ENCODE assay signal across 9 mouse cellular contexts in genomic region chr6:50776236-50776832, GRCm38 (mm10).
DNase-seq lines count a peak whose midpoint lies in the region; ATAC-seq and TF ChIP-seq lines count a peak whose summit lies in the region.
"Had no signal": no experiment of that assay in that cellular context is flagged by ENCODE, and none has a peak within 500 bp of the region (broad histone marks: within the 10 kb centered on the region; RNA-seq: fewer than 3 reads in every experiment).

No protein-coding gene starts in this region.

- DNase-seq in kidney, postnatal 25 days: no peak
- DNase-seq in embryonic facial prominence, embryonic 14.5 days (ENCODE audit: low spot score): no peak
- DNase-seq in neural tube, embryonic 10.5 days (ENCODE audit: extremely low spot score, low spot score): peak; percentile 27
- DNase-seq in natural killer cell, adult 2 months (ENCODE audit: low spot score in 2 of 2): no peak
- DNase-seq in gastrocnemius, adult 18-20 months (ENCODE audit: low spot score): no peak
- DNase-seq in kidney, adult 2 months: no peak

- no peak for ATAC-seq in kidney, embryonic 15.5 days (replicated peaks; ENCODE audit: low FRiP score)
- ATAC-seq in embryonic facial prominence, embryonic 14.5 days (ENCODE audit: low read depth): no peak
- 0 out of 2 replicates have a peak, but pooled peaks have one; percentile 1 for ATAC-seq in hindbrain, embryonic 16.5 days

- no peaks in the 10 kb centered on the region for H3K9me3 ChIP-seq in kidney, embryonic 15.5 days (replicated peaks)
- H3K9me3 ChIP-seq in embryonic facial prominence, embryonic 14.5 days (ENCODE audit: control insufficient read depth, low read length): no peaks in the 10 kb centered on the region
- H3K9me3 ChIP-seq in hindbrain, embryonic 16.5 days (ENCODE audit: control insufficient read depth, low read length): no peaks in the 10 kb centered on the region
- H3K9me3 ChIP-seq: heart, embryonic 15.5 days had no signal

- H3K9ac ChIP-seq in kidney, embryonic 15.5 days: no peak overlapping the region
- H3K9ac ChIP-seq in embryonic facial prominence, embryonic 14.5 days (ENCODE audit: low read depth, low read length): no peak overlapping the region
- no peak overlapping the region for H3K9ac ChIP-seq in hindbrain, embryonic 16.5 days (ENCODE audit: low read depth, low read length)
- H3K9ac ChIP-seq: heart, embryonic 15.5 days had no signal

- TF ChIP-seq CTCF in kidney, adult 2 months (conservative IDR thresholded peaks at IDR 0.05; ENCODE audit: insufficient read depth, insufficient read length, low read depth, low read length): no peak

- peaks cover 20% of the 10 kb centered on the region for H3K4me1 ChIP-seq in kidney, embryonic 15.5 days
- H3K4me1 ChIP-seq in embryonic facial prominence, embryonic 14.5 days (ENCODE audit: control insufficient read depth, insufficient read depth, low read length): peaks cover 6% of the 10 kb centered on the region; the same call in 1 of the 2 replicates
- peaks cover 26% of the 10 kb centered on the region for H3K4me1 ChIP-seq in hindbrain, embryonic 16.5 days (ENCODE audit: control insufficient read depth, insufficient read depth, low read depth, low read length)
- H3K4me1 ChIP-seq in kidney, adult 2 months (ENCODE audit: control insufficient read depth, insufficient read depth, low read length): peaks cover 4% of the 10 kb centered on the region; the same call in 1 of the 2 replicates
- H3K4me1 ChIP-seq: heart, embryonic 15.5 days had no signal

- H3K4me2 ChIP-seq in kidney, embryonic 15.5 days: peak overlapping the region; percentile 36; the same call in 1 of the 2 replicates
- no peak overlapping the region; the same call in 1 of the 2 replicates for H3K4me2 ChIP-seq in embryonic facial prominence, embryonic 14.5 days (ENCODE audit: low read depth, low read length)
- peak overlapping the region; percentile 29; the same call in 1 of the 2 replicates for H3K4me2 ChIP-seq in hindbrain, embryonic 16.5 days (ENCODE audit: low read length)

- 58% methylated on average over 11 of the region's 11 CpGs for WGBS in kidney, embryonic 15.5 days
- 70% methylated on average over 11 of the region's 11 CpGs for WGBS in embryonic facial prominence, embryonic 14.5 days
- WGBS in hindbrain, embryonic 16.5 days: 16% methylated on average over 11 of the region's 11 CpGs
- 72% methylated on average over 11 of the region's 11 CpGs for WGBS in kidney, adult 2 months

- H3K4me3 ChIP-seq in kidney, embryonic 15.5 days (replicated peaks): no peak overlapping the region
- no peak overlapping the region for H3K4me3 ChIP-seq in embryonic facial prominence, embryonic 14.5 days (ENCODE audit: low read depth, low read length)
- H3K4me3 ChIP-seq in hindbrain, embryonic 16.5 days (ENCODE audit: low read length): no peak overlapping the region
- no peak overlapping the region for H3K4me3 ChIP-seq in kidney, adult 2 months (ENCODE audit: insufficient read depth, low read depth, low read length)
- H3K4me3 ChIP-seq: heart, embryonic 15.5 days had no signal

- H3K27ac ChIP-seq in kidney, embryonic 15.5 days: 0 out of 2 replicates have a peak overlapping the region, but pooled peaks have one; percentile 1
- peak overlapping the region; percentile 56; the same call in 1 of the 2 replicates for H3K27ac ChIP-seq in embryonic facial prominence, embryonic 14.5 days (replicated peaks; ENCODE audit: low read depth, low read length)
- peak overlapping the region; percentile 78 for H3K27ac ChIP-seq in hindbrain, embryonic 16.5 days (ENCODE audit: low read depth, low read length)
- no peak overlapping the region for H3K27ac ChIP-seq in kidney, adult 2 months (ENCODE audit: insufficient read depth, low read depth, low read length)
- H3K27ac ChIP-seq: heart, embryonic 15.5 days had no signal

- no peaks in the 10 kb centered on the region for H3K36me3 ChIP-seq in kidney, embryonic 15.5 days
- no peaks in the 10 kb centered on the region for H3K36me3 ChIP-seq in embryonic facial prominence, embryonic 14.5 days (ENCODE audit: control insufficient read depth, insufficient read depth, low read length)
- no peaks in the 10 kb centered on the region for H3K36me3 ChIP-seq in hindbrain, embryonic 16.5 days (ENCODE audit: control insufficient read depth, insufficient read depth, low read length)
- H3K36me3 ChIP-seq in kidney, adult 2 months (ENCODE audit: control insufficient read depth, insufficient read depth, low read length): no peaks in the 10 kb centered on the region
- H3K36me3 ChIP-seq: heart, embryonic 15.5 days had no signal

- H3K27me3 ChIP-seq in kidney, embryonic 15.5 days: no peaks in the 10 kb centered on the region
- H3K27me3 ChIP-seq in embryonic facial prominence, embryonic 14.5 days (replicated peaks; ENCODE audit: control insufficient read depth, insufficient read depth, low read length): no peaks in the 10 kb centered on the region
- H3K27me3 ChIP-seq in hindbrain, embryonic 16.5 days (replicated peaks; ENCODE audit: control insufficient read depth, insufficient read depth, low read length): no peaks in the 10 kb centered on the region
- H3K27me3 ChIP-seq in kidney, adult 2 months (replicated peaks; ENCODE audit: control insufficient read depth, insufficient read depth, low read length): no peaks in the 10 kb centered on the region; the same call in 1 of the 2 replicates
- H3K27me3 ChIP-seq: heart, embryonic 15.5 days had no signal

- no peak for TF ChIP-seq POLR2A in kidney, adult 2 months (IDR thresholded peaks at IDR 0.05; ENCODE audit: low read depth, low read length)
